Mouse (Mus musculus) embryo, embryonic 10 days (tissue): ENCODE data around the gene Esp4.
"Not testable (repeated sequence)": the region's sequence is repeated elsewhere in the genome, so short reads cannot be mapped to it uniquely, and the experiment has no call there.

Experiments
- DNase-seq: peaks from one replicate; pipeline ENCODE4 v3.0.0-alpha.2; 2015; ENCODE audit warnings: low spot score

The Esp4 gene

GRCm38 (mm10) chr17:40598294-40598693, at the start of gene Esp4:
TSS of gene Esp4 (plus strand) at chr17:40598594.
- no peak for DNase-seq

GRCm38 (mm10) chr17:40553470-40553869, 44.9 kb upstream of the Esp4 start:
- peak; percentile 3 for DNase-seq

- no peak for DNase-seq
Measured at GRCm38 (mm10) chr17:40561207-40561606, 37.2 kb upstream of the Esp4 start, which contains the start of gene Esp6. TSS of gene Esp6 (plus strand) at chr17:40561507.

- not testable (repeated sequence) for DNase-seq
Measured at GRCm38 (mm10) chr17:40583906-40584305, 14.5 kb upstream of the Esp4 start.

GRCm38 (mm10) chr17:40591297-40591696, 7.1 kb upstream of the Esp4 start:
- no peak for DNase-seq

GRCm38 (mm10) chr17:40631775-40632174, 33.4 kb downstream of the Esp4 start, which contains the start of gene Esp3:
TSS of gene Esp3 (plus strand) at chr17:40632075.
- DNase-seq = not testable (repeated sequence)
